Mouse (Mus musculus): ENCODE data around the gene Shbg. TPM values are rescaled to one million over a fixed set of nuclear protein-coding genes. Genes with fewer than 3 reads are reported as not detected.
A peak's percentile ranks its signal among the peaks of the same experiment; 100 is the strongest.
"Not testable (repeated sequence)": the region's sequence is repeated elsewhere in the genome, so short reads cannot be mapped to it uniquely, and the experiment has no call there.

Shbg gene
- polyA plus RNA-seq, 1 experiment from 2014 or later = not detected

- no peak overlapping the region for H3K27ac ChIP-seq (ENCODE audit: low read depth, low read length)
- 0 out of 2 replicates have a peak overlapping the region, but pooled peaks have one; percentile 16 for H3K4me2 ChIP-seq (ENCODE audit: low read length)
- 85% methylated on average over 3 of the region's 3 CpGs for WGBS
- DNase-seq (ENCODE audit: low spot score) = no peak
- no peak overlapping the region for H3K9ac ChIP-seq (ENCODE audit: low read length)
- no peak for ATAC-seq
- H3K36me3 ChIP-seq (ENCODE audit: control insufficient read depth, insufficient read depth, low read length) = peaks cover 24% of the 10 kb centered on the region
- H3K4me3 ChIP-seq (ENCODE audit: low read depth, low read length) = no peak overlapping the region
- peaks cover 17% of the 10 kb centered on the region for H3K4me1 ChIP-seq (ENCODE audit: control insufficient read depth, insufficient read depth, low read length)
- no peaks in the 10 kb centered on the region for H3K9me3 ChIP-seq (replicated peaks; ENCODE audit: control insufficient read depth, low read length)
- H3K27me3 ChIP-seq (replicated peaks; ENCODE audit: control insufficient read depth, insufficient read depth, low read length) = no peaks in the 10 kb centered on the region
Measured at GRCm38 (mm10) chr11:69635471-69635870, 17.8 kb upstream of the Shbg start.

GRCm38 (mm10) chr11:69633128-69633866 lies 15.6 kb upstream of the Shbg start:
- Histone ChIP-seq H3K9ac (ENCODE audit: low read length) (peak overlapping the region; percentile 93), H3K4me1 (ENCODE audit: control insufficient read depth, insufficient read depth, low read length) (peaks cover 17% of the 10 kb centered on the region), H3K4me2 (ENCODE audit: low read length) (peak overlapping the region; percentile 77), H3K27ac (ENCODE audit: low read depth, low read length) (peak overlapping the region; percentile 94), H3K9me3 (replicated peaks; ENCODE audit: control insufficient read depth, low read length) (no peaks in the 10 kb centered on the region), H3K36me3 (ENCODE audit: control insufficient read depth, insufficient read depth, low read length) (peaks cover 7% of the 10 kb centered on the region; the same call in 1 of the 2 replicates), H3K4me3 (ENCODE audit: low read depth, low read length) (peak overlapping the region; percentile 94), H3K27me3 (replicated peaks; ENCODE audit: control insufficient read depth, insufficient read depth, low read length) (no peaks in the 10 kb centered on the region)
- ATAC-seq = peak; percentile 65
- WGBS = under 1% methylated on average over 38 of the region's 50 CpGs
- no peak for DNase-seq (ENCODE audit: low spot score)

GRCm38 (mm10) chr11:69632284-69633089 lies 14.8 kb upstream of the Shbg start, which contains the start of gene Fxr2:
TSS of gene Fxr2 (plus strand) at chr11:69632990.
- peaks cover 4% of the 10 kb centered on the region; the same call in 1 of the 2 replicates for H3K36me3 ChIP-seq (ENCODE audit: control insufficient read depth, insufficient read depth, low read length)
- H3K4me1 ChIP-seq (ENCODE audit: control insufficient read depth, insufficient read depth, low read length) = peaks cover 17% of the 10 kb centered on the region
- peak within 1 kb of the TSS; percentile 94 for H3K27ac ChIP-seq (ENCODE audit: low read depth, low read length)
- under 1% methylated on average over 54 of the region's 56 CpGs for WGBS
- H3K9ac ChIP-seq (ENCODE audit: low read length) = peak within 1 kb of the TSS; percentile 93
- DNase-seq (ENCODE audit: low spot score) = peak; percentile 100
- peak within 1 kb of the TSS; percentile 94 for H3K4me3 ChIP-seq (ENCODE audit: low read depth, low read length)
- no peaks in the 10 kb centered on the region for H3K9me3 ChIP-seq (replicated peaks; ENCODE audit: control insufficient read depth, low read length)
- ATAC-seq = peak; percentile 98
- H3K27me3 ChIP-seq (replicated peaks; ENCODE audit: control insufficient read depth, insufficient read depth, low read length) = no peaks in the 10 kb centered on the region
- peak within 1 kb of the TSS; percentile 77 for H3K4me2 ChIP-seq (ENCODE audit: low read length)

GRCm38 (mm10) chr11:69629802-69630201 lies 12.1 kb upstream of the Shbg start:
- H3K27me3 ChIP-seq (replicated peaks; ENCODE audit: control insufficient read depth, insufficient read depth, low read length) = no peaks in the 10 kb centered on the region
- no peak overlapping the region for H3K4me2 ChIP-seq (ENCODE audit: low read length)
- no peak overlapping the region for H3K27ac ChIP-seq (ENCODE audit: low read depth, low read length)
- DNase-seq (ENCODE audit: low spot score) (peak; percentile 51), ATAC-seq (no peak)
- H3K36me3 ChIP-seq (ENCODE audit: control insufficient read depth, insufficient read depth, low read length) = no peaks in the 10 kb centered on the region
- 68% methylated on average over 1 of the region's 1 CpGs for WGBS
- H3K4me3 ChIP-seq (ENCODE audit: low read depth, low read length) = no peak overlapping the region
- H3K9ac ChIP-seq (ENCODE audit: low read length) = no peak overlapping the region
- H3K4me1 ChIP-seq (ENCODE audit: control insufficient read depth, insufficient read depth, low read length) = peaks cover 8% of the 10 kb centered on the region
- H3K9me3 ChIP-seq (replicated peaks; ENCODE audit: control insufficient read depth, low read length) = no peaks in the 10 kb centered on the region

- no peak for ATAC-seq
- no peaks in the 10 kb centered on the region for H3K36me3 ChIP-seq (ENCODE audit: control insufficient read depth, insufficient read depth, low read length)
- peak; percentile 83 for DNase-seq (ENCODE audit: low spot score)
- H3K9me3 ChIP-seq (replicated peaks; ENCODE audit: control insufficient read depth, low read length) = no peaks in the 10 kb centered on the region
- no peak overlapping the region for H3K9ac ChIP-seq (ENCODE audit: low read length)
- H3K4me3 ChIP-seq (ENCODE audit: low read depth, low read length) = no peak overlapping the region
- no peaks in the 10 kb centered on the region for H3K4me1 ChIP-seq (ENCODE audit: control insufficient read depth, insufficient read depth, low read length)
- no peak overlapping the region for H3K4me2 ChIP-seq (ENCODE audit: low read length)
- no peak overlapping the region for H3K27ac ChIP-seq (ENCODE audit: low read depth, low read length)
- 37% methylated on average over 6 of the region's 6 CpGs for WGBS
- H3K27me3 ChIP-seq (replicated peaks; ENCODE audit: control insufficient read depth, insufficient read depth, low read length) = no peaks in the 10 kb centered on the region
Measured at GRCm38 (mm10) chr11:69628286-69628685, 10.6 kb upstream of the Shbg start.

- 84% methylated on average over 2 of the region's 2 CpGs for WGBS
- ATAC-seq = not testable (repeated sequence)
Measured at GRCm38 (mm10) chr11:69624339-69624738, 6.6 kb upstream of the Shbg start.

GRCm38 (mm10) chr11:69623006-69623405 lies 5.3 kb upstream of the Shbg start:
- Histone ChIP-seq H3K9ac (ENCODE audit: low read length) (peak overlapping the region; percentile 80), H3K4me2 (ENCODE audit: low read length) (peak overlapping the region; percentile 77), H3K4me1 (ENCODE audit: control insufficient read depth, insufficient read depth, low read length) (peaks cover 10% of the 10 kb centered on the region), H3K27ac (ENCODE audit: low read depth, low read length) (no peak overlapping the region), H3K27me3 (replicated peaks; ENCODE audit: control insufficient read depth, insufficient read depth, low read length) (no peaks in the 10 kb centered on the region), H3K4me3 (ENCODE audit: low read depth, low read length) (peak overlapping the region; percentile 45), H3K36me3 (ENCODE audit: control insufficient read depth, insufficient read depth, low read length) (no peaks in the 10 kb centered on the region), H3K9me3 (replicated peaks; ENCODE audit: control insufficient read depth, low read length) (no peaks in the 10 kb centered on the region)
- 68% methylated on average over 4 of the region's 4 CpGs for WGBS
- no peak for DNase-seq (ENCODE audit: low spot score)
- ATAC-seq = no peak

More at GRCm38 (mm10) chr11:69624339-69624738, 6.6 kb upstream of the Shbg start:
- not testable (repeated sequence) for H3K27ac ChIP-seq (ENCODE audit: low read depth, low read length); H3K4me2 ChIP-seq (ENCODE audit: low read length); H3K27me3 ChIP-seq (replicated peaks; ENCODE audit: control insufficient read depth, insufficient read depth, low read length); H3K9ac ChIP-seq (ENCODE audit: low read length); H3K9me3 ChIP-seq (replicated peaks; ENCODE audit: control insufficient read depth, low read length); H3K36me3 ChIP-seq (ENCODE audit: control insufficient read depth, insufficient read depth, low read length); H3K4me3 ChIP-seq (ENCODE audit: low read depth, low read length); DNase-seq (ENCODE audit: low spot score)
- H3K4me1 ChIP-seq (ENCODE audit: control insufficient read depth, insufficient read depth, low read length) = peaks cover 10% of the 10 kb centered on the region

- DNase-seq (ENCODE audit: low spot score) (peak; percentile 13), ATAC-seq (no peak)
- 38% methylated on average over 6 of the region's 6 CpGs for WGBS
Measured at GRCm38 (mm10) chr11:69622406-69622805, 4.7 kb upstream of the Shbg start.

More at GRCm38 (mm10) chr11:69622406-69622805, 4.7 kb upstream of the Shbg start:
- H3K27me3 ChIP-seq (replicated peaks; ENCODE audit: control insufficient read depth, insufficient read depth, low read length) = no peaks in the 10 kb centered on the region
- peak overlapping the region; percentile 60; the same call in 1 of the 2 replicates for H3K27ac ChIP-seq (ENCODE audit: low read depth, low read length)
- H3K9me3 ChIP-seq (replicated peaks; ENCODE audit: control insufficient read depth, low read length) = no peaks in the 10 kb centered on the region
- peak overlapping the region; percentile 45 for H3K4me3 ChIP-seq (ENCODE audit: low read depth, low read length)
- peak overlapping the region; percentile 77 for H3K4me2 ChIP-seq (ENCODE audit: low read length)
- peaks cover 10% of the 10 kb centered on the region for H3K4me1 ChIP-seq (ENCODE audit: control insufficient read depth, insufficient read depth, low read length)
- H3K9ac ChIP-seq (ENCODE audit: low read length) = peak overlapping the region; percentile 80
- no peaks in the 10 kb centered on the region for H3K36me3 ChIP-seq (ENCODE audit: control insufficient read depth, insufficient read depth, low read length)
